Mouse (Mus musculus): ENCODE data around the gene Cyp4f14.
A peak's percentile ranks its signal among the peaks of the same experiment; 100 is the strongest.
"Not testable (repeated sequence)": the region's sequence is repeated elsewhere in the genome, so short reads cannot be mapped to it uniquely, and the experiment has no call there.

Cyp4f14 gene

DNA sequence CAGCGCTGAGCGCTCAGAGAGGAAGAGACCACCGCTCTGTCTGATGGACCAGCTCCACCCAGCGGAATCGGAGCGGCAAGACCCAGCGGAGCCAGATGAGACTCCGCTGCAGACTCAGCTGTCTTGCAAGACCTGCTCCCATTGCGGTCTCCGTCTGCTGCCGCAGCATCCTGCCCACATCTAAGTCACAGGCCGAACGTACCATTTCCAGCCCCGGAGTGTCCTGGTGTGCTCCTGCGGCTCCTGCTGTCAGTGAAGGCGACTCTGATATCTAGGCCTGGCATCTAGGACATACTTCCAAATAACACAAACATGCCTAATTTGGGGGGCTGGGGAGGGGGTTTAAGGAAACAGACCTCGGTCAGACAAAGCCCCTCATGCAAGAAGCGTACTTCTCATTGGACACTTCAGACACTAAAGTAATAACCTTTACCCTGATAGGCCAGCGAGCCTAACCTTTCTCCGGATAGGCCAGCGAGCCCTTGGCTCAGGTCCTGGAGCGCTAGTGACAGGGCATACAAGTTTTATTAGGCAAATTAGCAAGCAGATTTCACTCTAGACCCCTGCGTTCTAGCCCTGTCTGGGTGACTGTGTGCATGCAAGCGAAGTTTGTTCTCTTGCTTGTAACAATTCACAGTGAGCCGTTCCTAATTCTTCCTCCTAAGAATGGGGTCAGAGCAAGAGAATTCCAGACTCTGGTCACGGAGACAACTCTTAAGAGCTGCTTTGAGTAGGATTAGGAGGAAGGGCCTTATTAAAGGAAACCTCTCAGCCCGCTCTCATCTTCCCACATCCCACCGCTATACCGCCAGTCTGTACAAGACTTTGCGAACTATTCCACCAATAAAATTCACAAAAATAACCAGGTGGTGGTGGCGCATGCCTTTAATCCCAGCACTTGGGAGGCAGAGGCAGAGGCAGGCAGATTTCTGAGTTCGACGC is 25.6 kb downstream of the Cyp4f14 start, which contains the start of gene Zfp870:
Gene Zfp870, minus strand, starts transcription at position 404 of the 942 bp plus-strand sequence.
- DNase-seq, result peak; percentile 97

GRCm38 (mm10) chr17:32890852-32891238 is 26.3 kb downstream of the Cyp4f14 start:
- no peak for DNase-seq

- no peak for DNase-seq
These were observed 27.5 kb downstream of the Cyp4f14 start for GRCm38 (mm10) chr17:32889611-32890010.

DNA sequence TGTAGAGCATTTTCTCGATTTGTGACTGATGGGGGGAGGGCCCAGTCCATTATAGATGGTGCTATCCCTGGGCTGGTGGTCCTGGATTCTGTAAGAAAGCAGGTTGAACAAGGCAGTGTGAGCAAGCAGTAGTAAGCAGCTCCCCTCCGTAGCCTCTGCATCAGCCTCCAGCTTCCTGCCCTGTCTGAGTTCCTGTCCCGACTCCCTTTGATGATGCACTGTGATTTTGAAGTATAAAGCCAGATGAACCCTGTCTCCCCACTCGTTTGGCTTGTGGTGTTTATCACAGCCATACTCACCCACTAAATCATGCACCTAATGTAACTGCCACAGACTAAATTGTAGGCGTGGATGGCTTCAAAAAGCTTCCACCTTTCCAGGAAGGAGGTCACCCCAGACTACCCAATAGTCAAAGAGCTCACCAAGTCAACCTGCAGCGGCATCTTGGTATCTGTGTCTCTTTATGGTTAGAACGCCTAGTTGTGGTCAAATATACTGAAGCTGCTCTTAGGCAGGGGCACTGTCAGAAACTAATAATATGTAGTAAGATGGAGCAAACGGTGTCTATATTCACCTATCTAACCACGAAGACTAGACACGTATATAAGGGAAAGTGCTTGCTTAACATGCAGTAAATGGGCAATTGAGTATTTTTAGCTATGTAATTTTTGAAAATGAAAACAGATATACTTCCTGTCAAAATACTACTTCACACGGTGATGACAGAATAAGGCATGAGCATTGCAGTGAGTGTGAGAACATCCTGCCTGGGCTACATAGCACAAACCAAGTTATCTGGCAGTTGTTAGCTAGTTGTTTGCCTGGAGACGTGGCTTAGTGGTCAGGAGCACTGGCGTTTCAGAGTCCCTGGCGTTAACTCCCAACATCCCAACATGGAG is 36.6 kb downstream of the Cyp4f14 start:
- DNase-seq, result no peak

- DNase-seq, result no peak
These were observed 38.4 kb downstream of the Cyp4f14 start for GRCm38 (mm10) chr17:32878773-32879172.

- no peak for DNase-seq
These were observed 39.5 kb downstream of the Cyp4f14 start for GRCm38 (mm10) chr17:32877471-32878171.

GRCm38 (mm10) chr17:32872696-32873095 is 44.4 kb downstream of the Cyp4f14 start:
- no peak for DNase-seq

GRCm38 (mm10) chr17:32872091-32872490 is 45.1 kb downstream of the Cyp4f14 start:
- DNase-seq, result no peak

DNA sequence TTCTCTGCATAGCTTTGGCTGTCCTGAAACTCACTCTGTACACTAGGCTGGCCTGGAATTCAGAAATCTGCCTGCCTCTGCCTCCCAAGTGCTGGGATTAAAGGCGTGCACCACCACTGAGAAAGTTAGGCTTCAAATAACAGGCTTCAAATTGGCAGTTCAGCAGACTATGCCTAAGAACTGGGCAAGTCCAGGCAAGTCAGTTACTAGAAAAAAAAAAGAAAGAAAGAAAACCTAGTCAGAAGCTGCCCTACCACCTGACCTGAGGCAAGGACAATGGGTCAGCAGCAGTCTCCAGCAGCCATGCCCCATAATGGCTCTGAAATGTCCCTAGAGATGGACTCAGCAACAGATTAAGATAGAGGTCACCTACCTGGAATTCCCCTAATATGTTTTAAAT is 45.7 kb downstream of the Cyp4f14 start:
- no peak for DNase-seq

- DNase-seq, result not testable (repeated sequence)
These were observed 49.9 kb downstream of the Cyp4f14 start for GRCm38 (mm10) chr17:32867266-32867665.

GRCm38 (mm10) chr17:32856713-32857112 is 60.4 kb downstream of the Cyp4f14 start:
- DNase-seq, result not testable (repeated sequence)
